Mouse (Mus musculus) layer of hippocampus, adult 18-20 months (tissue): Measurements from ENCODE around the gene Prm3. TPM values are rescaled to one million over a fixed set of nuclear protein-coding genes. Genes with fewer than 3 reads are reported as not detected.

Source experiments
- DNase-seq, 2 experiments: peaks; one replicate each; pipeline ENCODE4 v3.0.0; 2022; ENCODE audit warnings: low spot score in 2 of 2
- long read RNA-seq: library from polyadenylated mRNA; stranded (forward); transcript quantifications from one replicate; pipeline ENCODE4 v2.0.0, GENCODE M21; 2021
- total RNA-seq, 2 experiments: library from RNA; stranded (reverse); gene quantifications; 2 replicates each; pipeline ENCODE4 v1.2.3; 2021

Prm3 gene
- not detected for total RNA-seq
- long read RNA-seq = 0 reads

GRCm38 (mm10) chr16:10790702-10791101, at the start of gene Prm3:
TSS of gene Prm3 (minus strand) at chr16:10790914.
- DNase-seq = no peak

- DNase-seq = no peak
These were observed 49.3 kb upstream of the Prm3 start for GRCm38 (mm10) chr16:10840018-10840417.

- no peak for DNase-seq
These were observed 48.0 kb upstream of the Prm3 start for GRCm38 (mm10) chr16:10838487-10839245.

GRCm38 (mm10) chr16:10837903-10838302, 47.2 kb upstream of the Prm3 start:
- DNase-seq = no peak

- DNase-seq = no peak
These were observed 46.5 kb upstream of the Prm3 start for GRCm38 (mm10) chr16:10837250-10837649.

- no peak for DNase-seq
These were observed 45.7 kb upstream of the Prm3 start for GRCm38 (mm10) chr16:10836388-10836787.

- peak; percentile 71 to 82 for DNase-seq
These were observed 44.3 kb upstream of the Prm3 start, which contains the start of gene Rmi2 for GRCm38 (mm10) chr16:10834911-10835587. TSS of gene Rmi2 (plus strand) at chr16:10835059.

- DNase-seq = no peak
These were observed 43.8 kb upstream of the Prm3 start for GRCm38 (mm10) chr16:10834542-10834910.

GRCm38 (mm10) chr16:10828461-10828805, 37.7 kb upstream of the Prm3 start:
- DNase-seq = no peak

- DNase-seq = no peak
These were observed 37.2 kb upstream of the Prm3 start for GRCm38 (mm10) chr16:10827766-10828460.

- no peak for DNase-seq
These were observed 36.6 kb upstream of the Prm3 start for GRCm38 (mm10) chr16:10827269-10827668.

GRCm38 (mm10) chr16:10825840-10826239, 35.1 kb upstream of the Prm3 start:
- DNase-seq = no peak

GRCm38 (mm10) chr16:10824536-10824935, 33.8 kb upstream of the Prm3 start:
- DNase-seq = peak in 1 of 2 experiments; percentile 9

- no peak for DNase-seq
These were observed 30.7 kb upstream of the Prm3 start for GRCm38 (mm10) chr16:10821387-10821786.

GRCm38 (mm10) chr16:10819966-10820365, 29.3 kb upstream of the Prm3 start:
- no peak for DNase-seq

GRCm38 (mm10) chr16:10818579-10819135, 27.9 kb upstream of the Prm3 start:
- DNase-seq = no peak

- no peak for DNase-seq
These were observed 24.1 kb upstream of the Prm3 start for GRCm38 (mm10) chr16:10814864-10815263.

GRCm38 (mm10) chr16:10813726-10814125, 23.0 kb upstream of the Prm3 start:
- DNase-seq = no peak

- no peak for DNase-seq
These were observed 22.2 kb upstream of the Prm3 start, which contains the start of gene Gm11172 for GRCm38 (mm10) chr16:10812865-10813371. TSS of gene Gm11172 (plus strand) at chr16:10812915.

- DNase-seq = no peak
These were observed 19.7 kb upstream of the Prm3 start for GRCm38 (mm10) chr16:10810376-10810775.

- no peak for DNase-seq
These were observed 15.2 kb upstream of the Prm3 start, which contains the start of gene Prm1 for GRCm38 (mm10) chr16:10805789-10806527. TSS of gene Prm1 (minus strand) at chr16:10805839.
